Mouse (Mus musculus) G1E (cell line): ENCODE data around the gene Coro1c. TPM values are rescaled to one million over a fixed set of nuclear protein-coding genes. Genes with fewer than 3 reads are reported as not detected.

Experiments
- ATAC-seq: 2 replicates; pipeline ENCODE4 v1.8.0; 2016; ENCODE audit warnings: mild to moderate bottlenecking; ENCODE audit not compliant: insufficient number of reproducible peaks, poor library complexity, low FRiP score, severe bottlenecking; ENCODE audit errors: extremely low read depth
- DNase-seq: peaks from one replicate; pipeline ENCODE4 v3.0.0; 2012; ENCODE audit warnings: low spot score
- H3K27me3 ChIP-seq: 2 replicates; pipeline ENCODE4 v1.6.1; 2012; ENCODE audit warnings: mild to moderate bottlenecking, low read length, inconsistent platforms; ENCODE audit not compliant: insufficient read depth
- H3K36me3 ChIP-seq: replicated peaks from 2 replicates; pipeline ENCODE3; 2012; ENCODE audit warnings: mild to moderate bottlenecking, inconsistent platforms
- H3K4me1 ChIP-seq: 2 replicates; pipeline ENCODE4 v1.6.1; 2012; ENCODE audit warnings: low read depth, low read length, inconsistent platforms, mixed read lengths; ENCODE audit not compliant: insufficient read depth
- H3K4me3 ChIP-seq: 2 replicates; pipeline ENCODE4 v1.5.1; 2012; ENCODE audit warnings: low read depth, mild to moderate bottlenecking, inconsistent platforms, low read length, moderate library complexity, mixed read lengths
- H3K9me3 ChIP-seq: replicated peaks from 2 replicates; pipeline ENCODE4 v1.6.1; 2012; ENCODE audit warnings: inconsistent platforms
- CTCF ChIP-seq: IDR thresholded peaks from 2 replicates; pipeline ENCODE4 v1.5.1; 2012; ENCODE audit warnings: low read depth, low read length, inconsistent platforms, mixed read lengths
- GATA1 ChIP-seq: IDR thresholded peaks from 2 replicates; pipeline ENCODE4 v1.6.1; 2012; ENCODE audit warnings: borderline replicate concordance, low read length, inconsistent platforms, mixed read lengths
- GATA2 ChIP-seq: IDR thresholded peaks from 2 replicates; pipeline ENCODE4 v1.6.1; 2012; ENCODE audit warnings: low read depth, low read length, inconsistent platforms, borderline replicate concordance
- POLR2AphosphoS5 ChIP-seq: IDR thresholded peaks from 2 replicates; pipeline ENCODE4 v1.6.1; 2012; ENCODE audit warnings: low read depth, low read length, inconsistent platforms; ENCODE audit not compliant: insufficient replicate concordance
- TAL1 ChIP-seq: conservative IDR thresholded peaks from 2 replicates; pipeline ENCODE4 v1.6.1; 2012; ENCODE audit warnings: low read depth, low read length, inconsistent platforms, mixed read lengths
- polyA plus RNA-seq: library from polyadenylated mRNA; stranded (reverse); fragments of >175 nt; gene quantifications from 2 replicates; pipeline ENCODE4 v1.2.3, GENCODE M21; 2012
- total RNA-seq, 2 experiments: library from RNA; stranded (forward) in 1 of 2; stranded (reverse) in 1 of 2; fragments of 200-1000 nt in 1 of 2; fragments of >200 nt in 1 of 2; fragmentation: Nextera tagmentation in 1 of 2; gene quantifications; 2 replicates each; pipeline ENCODE4 v1.2.3; 2014 to 2017

Coro1c gene
- total and polyA plus RNA-seq, 3 experiments, result 59.1 to 77.5 (median 70.5) TPM

DNA sequence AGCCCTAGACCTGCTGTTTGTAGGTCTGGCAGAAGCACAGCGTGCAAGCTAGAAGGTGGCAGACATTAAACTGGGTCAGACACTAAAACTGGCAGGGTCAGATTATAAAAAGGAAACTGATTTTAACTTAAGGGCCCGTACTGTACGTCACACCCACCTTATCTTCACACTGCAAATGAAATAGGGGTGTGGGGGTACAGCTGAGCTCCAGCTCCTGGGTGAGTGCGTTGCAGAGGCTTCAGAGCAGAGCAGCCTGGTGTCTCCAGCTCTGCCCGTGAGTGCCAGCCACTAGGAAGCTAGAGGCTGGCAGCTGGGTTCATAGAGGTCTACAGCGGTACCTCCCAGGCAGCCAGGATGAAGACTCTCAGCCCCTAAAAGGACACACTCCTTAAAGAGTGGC lies 6.5 kb downstream of the Coro1c start:
- Histone ChIP-seq H3K4me1 (peaks cover 69% of the 10 kb centered on the region), H3K36me3 (peaks cover 36% of the 10 kb centered on the region), H3K27me3 (no peaks in the 10 kb centered on the region), H3K9me3 (no peaks in the 10 kb centered on the region), H3K4me3 (peak overlapping the region; percentile 61; the same call in 1 of the 2 replicates)
- peak; percentile 82 for ATAC-seq
- DNase-seq, result peak; percentile 63
- TF ChIP-seq TAL1 (0 out of 2 replicates have a peak, but pooled peaks have one; percentile 26), CTCF (no peak)

DNA sequence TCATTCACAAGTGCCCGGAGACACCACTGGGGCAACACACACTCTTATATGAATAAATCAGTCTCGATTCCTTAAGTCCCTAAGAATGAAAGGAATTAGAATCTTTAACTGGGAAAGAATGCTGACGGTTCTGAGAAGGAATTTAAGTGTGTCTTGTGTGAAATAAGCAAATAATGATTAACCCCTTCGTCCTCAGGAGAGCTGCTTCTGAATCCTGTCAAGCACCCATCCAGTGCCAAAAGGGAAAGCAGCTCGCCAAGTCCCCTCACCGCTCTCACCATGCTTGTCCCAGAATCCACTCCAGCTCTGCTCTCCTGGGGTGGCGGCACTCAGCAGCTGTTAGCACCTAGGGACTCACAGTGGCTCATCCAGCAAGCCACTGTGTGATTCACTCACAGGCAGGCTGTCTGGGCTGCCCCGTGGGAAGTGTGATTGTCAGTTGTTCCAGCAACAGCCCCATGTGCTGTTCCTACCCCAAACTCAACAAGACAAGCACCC lies 7.4 kb downstream of the Coro1c start:
- ATAC-seq (no peak), DNase-seq (no peak)
- H3K27me3 ChIP-seq, result no peaks in the 10 kb centered on the region
- TF ChIP-seq GATA2, result no peak
- no peak for TF ChIP-seq TAL1
- TF ChIP-seq CTCF, result no peak
- no peak for TF ChIP-seq POLR2AphosphoS5
- TF ChIP-seq GATA1, result no peak
- peaks cover 63% of the 10 kb centered on the region for H3K4me1 ChIP-seq
- peaks cover 36% of the 10 kb centered on the region for H3K36me3 ChIP-seq
- peak overlapping the region; percentile 59; the same call in 1 of the 2 replicates for H3K4me3 ChIP-seq
- no peaks in the 10 kb centered on the region for H3K9me3 ChIP-seq

DNA sequence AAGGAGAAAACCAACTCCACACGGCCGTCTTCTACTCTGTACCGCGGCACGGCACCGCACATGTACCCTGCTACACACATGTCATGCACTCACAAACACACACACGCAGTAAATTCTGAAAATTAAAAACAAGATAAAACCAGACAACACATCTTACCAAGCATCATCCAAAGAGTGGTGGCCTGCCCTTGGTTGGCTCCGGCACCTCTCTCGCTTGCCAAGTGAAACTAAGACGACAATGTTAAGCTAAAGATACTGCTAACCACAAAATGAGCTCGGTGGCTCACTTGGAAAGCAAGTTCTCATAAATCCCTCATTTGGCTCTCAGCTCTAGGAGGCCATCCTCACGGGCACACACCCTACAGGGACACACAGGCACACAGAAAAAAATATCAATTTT lies 9.0 kb downstream of the Coro1c start:
- Histone ChIP-seq H3K4me3 (no peak overlapping the region), H3K4me1 (peaks cover 55% of the 10 kb centered on the region), H3K36me3 (peaks cover 43% of the 10 kb centered on the region), H3K27me3 (no peaks in the 10 kb centered on the region), H3K9me3 (no peaks in the 10 kb centered on the region)
- DNase-seq (no peak), ATAC-seq (no peak)
- TF ChIP-seq GATA1 (no peak), POLR2AphosphoS5 (no peak), GATA2 (no peak), CTCF (no peak), TAL1 (no peak)

DNA sequence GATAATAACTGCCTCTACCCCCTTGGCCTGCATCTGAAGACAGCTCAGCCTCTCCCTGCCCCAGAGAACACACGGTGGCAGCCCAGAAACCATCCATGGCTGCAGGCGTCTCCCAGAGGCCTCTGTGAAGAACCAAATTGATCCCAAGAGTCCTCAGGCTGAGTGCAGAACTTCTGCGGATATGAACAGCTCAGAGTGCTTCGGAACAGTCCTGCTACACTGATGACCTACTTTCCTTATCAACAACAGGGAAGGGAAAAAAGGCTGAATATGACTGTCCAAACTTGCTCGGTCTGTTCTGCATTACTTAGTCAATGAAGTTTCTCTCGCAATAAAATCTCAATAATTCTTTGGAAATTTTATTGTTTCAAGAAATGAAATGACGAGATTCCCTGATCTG lies 16.6 kb downstream of the Coro1c start:
- Histone ChIP-seq H3K4me3 (no peak overlapping the region), H3K27me3 (no peaks in the 10 kb centered on the region), H3K36me3 (peaks cover 61% of the 10 kb centered on the region), H3K9me3 (no peaks in the 10 kb centered on the region), H3K4me1 (peaks cover 23% of the 10 kb centered on the region)
- DNase-seq, result no peak
- TF ChIP-seq GATA1, result no peak
- TF ChIP-seq CTCF, result no peak
- TF ChIP-seq GATA2, result no peak
- TF ChIP-seq TAL1, result no peak
- no peak for TF ChIP-seq POLR2AphosphoS5
- no peak for ATAC-seq

DNA sequence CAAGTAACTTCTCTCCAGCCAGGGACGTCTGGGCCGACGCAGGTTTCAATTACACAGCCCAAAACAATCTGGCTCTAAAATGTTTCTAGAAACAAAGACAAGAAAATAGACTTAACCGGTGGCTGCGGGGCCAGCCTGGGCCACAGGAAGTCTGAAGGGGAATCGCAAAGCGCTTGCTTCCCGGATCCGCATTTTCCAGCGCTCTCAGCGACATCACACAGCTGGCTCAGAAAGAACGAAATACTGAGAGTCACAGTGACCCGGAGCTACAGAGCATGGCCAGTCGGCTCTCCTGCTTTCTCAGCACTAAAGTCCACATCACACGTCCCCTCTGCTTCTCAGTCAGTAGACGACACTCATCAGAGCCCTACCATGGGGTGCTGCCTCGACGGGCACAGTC lies 17.7 kb downstream of the Coro1c start:
- Histone ChIP-seq H3K4me1 (peaks cover 21% of the 10 kb centered on the region), H3K9me3 (no peaks in the 10 kb centered on the region), H3K4me3 (no peak overlapping the region), H3K36me3 (peaks cover 58% of the 10 kb centered on the region), H3K27me3 (no peaks in the 10 kb centered on the region)
- DNase-seq, result no peak
- no peak for TF ChIP-seq GATA1
- no peak for TF ChIP-seq CTCF
- TF ChIP-seq GATA2, result no peak
- no peak for TF ChIP-seq POLR2AphosphoS5
- no peak for TF ChIP-seq TAL1
- ATAC-seq, result no peak

DNA sequence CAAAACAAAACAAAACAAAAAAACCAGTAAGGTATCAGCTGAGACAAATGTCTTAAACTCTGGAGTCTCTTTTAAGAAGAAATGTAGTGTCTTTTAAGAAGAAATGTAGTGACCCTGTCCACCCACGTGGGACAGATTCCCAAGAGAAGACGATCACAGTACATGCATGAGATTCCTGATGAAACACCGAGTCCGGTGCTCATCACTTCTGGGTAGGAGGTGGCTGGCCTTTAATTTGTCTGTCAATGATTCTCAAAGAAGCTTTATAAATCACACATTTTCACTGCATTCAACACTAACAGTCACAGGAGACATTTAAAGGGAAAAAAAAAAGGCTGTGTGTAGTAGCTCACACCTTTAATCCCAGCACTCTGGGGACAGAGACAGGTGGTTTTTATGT lies 18.6 kb downstream of the Coro1c start:
- Histone ChIP-seq H3K36me3 (peaks cover 60% of the 10 kb centered on the region), H3K4me1 (peaks cover 24% of the 10 kb centered on the region), H3K27me3 (no peaks in the 10 kb centered on the region), H3K9me3 (no peaks in the 10 kb centered on the region), H3K4me3 (no peak overlapping the region)
- DNase-seq (no peak), ATAC-seq (no peak)
- no peak for TF ChIP-seq GATA2
- no peak for TF ChIP-seq TAL1
- TF ChIP-seq GATA1, result no peak
- TF ChIP-seq POLR2AphosphoS5, result no peak
- TF ChIP-seq CTCF, result no peak
